Mouse (Mus musculus) brain, adult 2 months (tissue): ENCODE results near the gene Ift20.
"Not testable (repeated sequence)": the region's sequence is repeated elsewhere in the genome, so short reads cannot be mapped to it uniquely, and the experiment has no call there.

Source experiments
- DNase-seq: peaks from one replicate; pipeline ENCODE4 v3.0.0; 2011; ENCODE audit warnings: low read depth, low spot score

The Ift20 gene

GRCm38 (mm10) chr11:78522481-78522997, 13.6 kb upstream of the Ift20 start:
- DNase-seq = peak; percentile 40

GRCm38 (mm10) chr11:78523241-78523955, 12.8 kb upstream of the Ift20 start:
- peak; percentile 35 for DNase-seq

- DNase-seq = no peak
Measured at GRCm38 (mm10) chr11:78524838-78525237, 11.3 kb upstream of the Ift20 start.

GRCm38 (mm10) chr11:78528714-78529113, 7.4 kb upstream of the Ift20 start:
- no peak for DNase-seq

- no peak for DNase-seq
Measured at GRCm38 (mm10) chr11:78530001-78530400, 6.2 kb upstream of the Ift20 start.

GRCm38 (mm10) chr11:78531046-78531445, 5.1 kb upstream of the Ift20 start:
- no peak for DNase-seq

GRCm38 (mm10) chr11:78531515-78531914, 4.6 kb upstream of the Ift20 start:
- not testable (repeated sequence) for DNase-seq

- DNase-seq = no peak
Measured at GRCm38 (mm10) chr11:78534516-78534915, 1.6 kb upstream of the Ift20 start.

GRCm38 (mm10) chr11:78535376-78536079, 633 bp upstream of the Ift20 start:
- peak; percentile 65 for DNase-seq

GRCm38 (mm10) chr11:78536690-78537084, 526 bp downstream of the Ift20 start:
- no peak for DNase-seq

- DNase-seq = no peak
Measured at GRCm38 (mm10) chr11:78540358-78540757, 4.2 kb downstream of the Ift20 start.

GRCm38 (mm10) chr11:78544449-78545111, 8.4 kb downstream of the Ift20 start:
- DNase-seq = no peak

- DNase-seq = no peak
Measured at GRCm38 (mm10) chr11:78545181-78545580, 9.0 kb downstream of the Ift20 start.

- no peak for DNase-seq
Measured at GRCm38 (mm10) chr11:78547718-78548460, 11.7 kb downstream of the Ift20 start.

GRCm38 (mm10) chr11:78549491-78549987, 13.4 kb downstream of the Ift20 start:
- no peak for DNase-seq

- peak; percentile 99 for DNase-seq
Measured at GRCm38 (mm10) chr11:78550168-78551058, 14.3 kb downstream of the Ift20 start, which contains the start of gene Tmem97. Tmem97 (minus strand) TSS chr11:78550777.

- no peak for DNase-seq
Measured at GRCm38 (mm10) chr11:78551059-78551398, 14.9 kb downstream of the Ift20 start.

GRCm38 (mm10) chr11:78555623-78556022, 19.5 kb downstream of the Ift20 start:
- DNase-seq = no peak

- DNase-seq = no peak
Measured at GRCm38 (mm10) chr11:78556070-78556469, 19.9 kb downstream of the Ift20 start.

- DNase-seq = no peak
Measured at GRCm38 (mm10) chr11:78557241-78557640, 21.1 kb downstream of the Ift20 start.
